Mouse (Mus musculus) lung, adult 18-20 months (tissue): ENCODE measurements around the gene Ndn.

Experiments
- DNase-seq, 2 experiments: peaks; one replicate each; pipeline ENCODE4 v3.0.0; 2022; ENCODE audit warnings: mixed read lengths in 2 of 2

Gene Ndn

DNA sequence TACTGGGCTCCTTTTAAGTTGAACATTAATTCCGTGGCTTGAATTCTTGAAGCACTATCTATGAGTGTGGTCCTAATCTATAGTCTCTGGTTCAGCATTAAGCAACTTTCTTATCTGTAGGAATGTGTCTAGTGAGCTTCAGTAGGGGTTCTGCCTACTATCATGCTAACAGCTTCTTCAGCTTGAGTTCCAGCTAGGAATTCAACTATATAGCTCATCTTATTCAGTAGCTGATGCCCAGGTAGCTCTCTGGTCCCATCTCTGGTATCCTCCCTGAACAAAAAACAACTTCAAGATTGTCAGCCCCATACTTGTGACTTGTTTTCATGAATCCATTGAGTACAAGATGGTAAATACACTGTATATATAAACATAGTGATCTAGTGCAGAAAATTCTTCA is at the start of gene Ndn:
TSS of gene Ndn (plus strand) at position 301 of the 400 bp plus-strand sequence.
- DNase-seq = no peak

DNA sequence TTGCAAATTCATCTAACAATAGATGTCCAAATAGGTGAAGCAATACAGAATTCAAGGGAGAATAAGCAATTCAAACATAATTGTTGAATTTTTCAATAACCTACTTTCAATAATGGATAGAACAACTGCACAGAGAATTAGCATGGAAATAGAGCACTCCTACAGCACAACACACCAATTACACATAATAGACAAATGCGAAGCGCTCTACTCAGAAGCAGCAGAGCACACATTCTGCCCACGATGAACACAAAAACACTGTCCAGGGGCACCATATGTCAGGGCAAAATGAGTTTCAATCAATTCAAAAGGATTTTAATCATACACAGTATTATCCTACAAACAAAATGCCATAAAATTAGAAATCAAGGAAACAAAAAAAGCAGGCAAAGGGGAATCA is 43.9 kb upstream of the Ndn start:
- no peak for DNase-seq

DNA sequence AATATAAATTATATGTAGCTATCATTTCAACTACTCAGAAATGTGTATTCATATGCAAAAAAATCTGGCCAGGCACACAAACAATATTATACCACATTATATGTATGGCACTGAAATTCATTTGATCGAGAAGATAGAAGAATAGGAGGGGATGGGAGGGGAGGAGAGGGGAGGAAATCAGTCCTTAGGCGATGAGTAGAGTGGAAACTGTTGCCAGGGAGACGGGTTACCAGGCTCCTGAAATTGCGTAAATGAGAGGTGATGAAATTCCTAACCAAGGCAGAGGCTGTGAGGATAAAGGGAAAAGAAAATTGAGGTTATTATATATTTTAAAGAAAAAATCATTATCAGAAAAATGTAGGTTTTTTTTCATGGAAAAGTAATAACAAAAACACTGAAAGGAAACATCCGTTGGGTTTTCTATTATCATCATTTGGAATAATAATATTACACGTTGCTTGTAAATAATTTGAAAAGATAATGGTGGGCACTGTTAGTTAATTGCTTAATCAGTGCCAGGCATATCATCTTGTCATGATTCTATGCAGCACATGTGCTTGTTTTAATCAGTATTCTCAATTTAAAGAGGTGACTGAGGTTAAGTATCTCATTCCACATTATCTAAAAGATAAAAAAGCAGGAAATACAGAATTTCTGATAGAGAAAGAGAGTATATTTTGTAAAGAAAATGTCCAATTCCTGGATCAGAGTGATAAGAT is 39.3 kb upstream of the Ndn start:
- DNase-seq = no peak

DNA sequence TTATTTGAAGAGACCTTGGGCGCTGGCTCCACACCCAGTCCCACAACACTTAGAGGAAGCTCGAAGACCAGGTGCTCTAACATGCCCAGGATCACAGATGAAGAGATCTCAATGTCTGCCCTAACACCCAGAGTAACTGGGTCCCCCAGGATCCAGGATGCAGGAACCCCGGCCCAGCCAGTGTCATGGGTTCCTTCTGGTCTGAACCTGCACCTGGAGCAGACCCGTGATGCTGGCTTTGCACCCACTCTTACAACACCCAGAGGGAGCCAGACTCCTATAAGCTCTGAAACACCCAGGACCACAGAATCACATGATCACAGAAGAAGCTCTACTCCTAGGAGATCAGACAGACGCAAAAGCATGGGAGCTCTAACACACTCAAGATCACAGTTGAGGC is 29.6 kb upstream of the Ndn start:
- DNase-seq = no peak

DNA sequence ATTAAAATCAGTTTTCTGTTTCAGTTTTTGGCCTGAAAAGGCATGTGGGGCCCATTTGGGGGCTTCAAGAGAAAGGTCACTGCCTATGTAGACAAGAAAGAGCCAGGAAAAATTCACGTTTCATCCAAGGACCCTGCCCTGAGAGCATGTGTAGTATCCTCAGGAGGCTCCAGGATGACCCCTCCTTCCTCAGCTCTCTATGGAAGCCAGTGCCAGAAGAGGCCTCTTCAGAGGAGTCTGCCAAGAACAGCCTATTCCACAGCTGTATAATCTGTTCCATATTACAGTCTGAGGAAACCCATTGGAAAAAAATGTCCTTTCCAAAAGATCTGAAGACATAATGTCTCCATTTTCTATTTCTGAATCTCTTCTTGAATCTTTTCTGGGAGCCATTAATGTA is 958 bp upstream of the Ndn start:
- DNase-seq = no peak

DNA sequence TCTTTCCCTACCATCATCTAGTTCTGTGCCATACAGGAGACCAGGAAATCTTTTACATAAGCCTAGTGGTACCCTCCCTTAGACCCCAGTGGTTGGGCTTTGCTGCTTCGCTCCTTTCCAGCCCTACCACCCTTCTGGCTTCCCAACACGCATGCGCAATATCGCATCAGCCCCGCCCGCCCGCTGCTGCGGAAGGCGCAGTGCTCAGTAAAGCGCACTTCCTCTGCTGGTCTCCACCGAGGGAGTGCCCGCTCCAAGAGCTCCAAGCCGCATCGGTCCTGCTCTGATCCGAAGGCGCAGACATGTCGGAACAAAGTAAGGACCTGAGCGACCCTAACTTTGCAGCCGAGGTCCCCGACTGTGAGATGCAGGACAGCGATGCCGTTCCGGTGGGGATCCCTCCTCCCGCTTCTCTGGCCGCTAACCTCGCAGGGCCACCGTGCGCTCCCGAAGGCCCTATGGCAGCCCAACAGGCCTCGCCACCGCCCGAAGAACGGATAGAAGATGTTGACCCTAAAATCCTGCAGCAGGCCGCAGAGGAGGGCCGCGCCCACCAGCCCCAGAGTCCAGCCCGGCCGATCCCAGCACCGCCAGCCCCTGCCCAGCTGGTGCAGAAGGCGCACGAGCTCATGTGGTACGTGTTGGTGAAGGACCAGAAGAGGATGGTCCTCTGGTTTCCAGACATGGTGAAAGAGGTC is 1.9 kb downstream of the Ndn start:
- peak; percentile 57 to 59 for DNase-seq

DNA sequence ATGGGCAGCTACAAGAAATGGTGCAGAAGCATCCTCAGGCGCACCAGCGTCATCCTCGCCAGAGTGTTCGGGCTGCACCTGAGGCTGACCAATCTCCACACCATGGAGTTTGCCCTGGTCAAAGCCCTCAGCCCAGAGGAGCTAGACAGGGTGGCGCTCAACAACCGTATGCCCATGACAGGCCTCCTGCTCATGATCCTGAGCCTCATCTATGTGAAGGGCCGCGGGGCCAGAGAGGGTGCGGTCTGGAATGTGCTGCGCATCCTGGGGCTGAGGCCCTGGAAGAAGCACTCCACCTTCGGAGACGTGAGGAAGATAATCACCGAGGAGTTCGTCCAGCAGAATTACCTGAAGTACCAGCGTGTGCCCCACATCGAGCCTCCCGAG is 2.4 kb downstream of the Ndn start:
- DNase-seq = no peak

DNA sequence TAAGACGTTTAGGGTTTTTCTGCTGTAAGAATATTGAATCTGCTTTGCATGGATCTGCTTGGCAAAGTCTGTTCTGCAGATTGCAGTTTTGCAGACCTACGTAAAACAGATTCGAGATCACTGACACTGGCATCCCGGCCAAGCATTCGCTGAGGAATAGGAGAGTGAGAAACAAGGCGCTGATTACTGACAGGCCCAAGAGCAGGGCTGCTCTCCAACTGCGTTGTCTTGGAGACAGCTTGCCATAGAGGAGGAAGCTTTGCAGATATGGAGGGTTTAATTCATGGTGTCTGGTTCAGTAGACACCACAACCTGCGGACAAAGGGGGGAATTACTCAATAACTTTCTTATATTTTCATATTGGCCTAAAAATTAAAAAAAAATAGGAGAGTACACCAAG is 4.9 kb downstream of the Ndn start:
- DNase-seq = no peak

DNA sequence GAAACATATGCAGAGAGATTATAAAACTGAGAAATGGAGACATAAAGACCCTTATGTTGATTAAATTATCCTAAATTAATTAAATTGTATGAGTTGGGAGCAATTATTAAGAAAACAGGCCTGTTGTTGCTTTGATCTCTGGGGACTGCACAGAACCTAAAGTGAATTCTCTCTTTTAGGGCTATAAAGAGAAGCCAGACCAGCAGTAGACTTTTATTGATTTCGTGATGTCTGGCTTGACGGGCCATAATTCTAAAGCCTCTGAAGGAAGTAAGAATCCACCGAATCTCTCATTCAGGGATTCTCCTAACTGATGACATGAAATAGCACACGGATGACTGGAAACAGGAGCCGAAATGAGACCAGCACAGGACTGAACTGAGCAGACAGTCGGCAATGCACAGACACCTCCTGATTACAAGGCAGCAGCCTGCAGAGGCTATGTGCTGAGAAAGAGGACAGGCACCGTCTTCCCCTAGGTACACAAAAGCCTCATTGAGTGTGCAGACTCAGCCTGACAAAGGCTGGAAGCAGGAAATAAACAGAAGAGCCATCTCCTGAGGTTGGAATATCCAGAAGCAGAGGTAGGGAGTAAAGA is 18.8 kb downstream of the Ndn start:
- no peak for DNase-seq

DNA sequence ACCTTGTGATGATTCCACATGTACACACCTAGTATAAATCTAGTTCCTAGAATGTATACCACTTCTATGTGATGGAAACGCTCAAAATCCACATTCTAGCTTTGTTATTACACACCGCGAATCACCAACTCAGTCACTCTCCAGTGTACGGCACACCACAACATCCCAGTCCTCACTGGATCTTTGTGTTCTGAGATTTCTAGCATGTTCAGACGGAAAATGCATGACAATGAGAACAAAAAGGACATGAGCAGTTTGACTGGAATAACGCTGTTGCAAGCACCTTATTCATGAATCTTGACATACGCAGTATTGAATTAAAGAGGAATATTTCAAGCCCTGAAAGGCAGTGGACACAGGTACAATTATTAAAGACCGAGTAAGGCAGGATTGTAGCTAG is 20.4 kb downstream of the Ndn start:
- DNase-seq = no peak

DNA sequence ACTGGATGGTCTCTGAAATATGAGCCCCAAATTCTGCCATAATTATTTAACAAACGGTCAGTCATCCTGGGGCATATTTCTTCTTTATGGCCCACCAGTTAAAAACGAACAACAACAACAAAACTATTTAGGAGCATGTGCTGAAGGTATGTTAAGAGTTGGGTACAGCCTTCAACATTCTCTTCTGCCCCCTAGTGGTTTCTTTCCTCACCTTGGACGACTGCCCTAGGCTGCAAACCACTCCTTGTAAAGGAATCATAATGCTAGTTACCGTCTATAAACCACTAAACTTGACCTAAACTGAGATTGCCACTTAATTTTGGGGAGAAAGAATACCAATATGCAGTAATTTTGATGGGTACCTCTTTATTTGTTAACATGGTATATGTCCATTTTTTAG is 29.3 kb downstream of the Ndn start:
- DNase-seq = no peak

DNA sequence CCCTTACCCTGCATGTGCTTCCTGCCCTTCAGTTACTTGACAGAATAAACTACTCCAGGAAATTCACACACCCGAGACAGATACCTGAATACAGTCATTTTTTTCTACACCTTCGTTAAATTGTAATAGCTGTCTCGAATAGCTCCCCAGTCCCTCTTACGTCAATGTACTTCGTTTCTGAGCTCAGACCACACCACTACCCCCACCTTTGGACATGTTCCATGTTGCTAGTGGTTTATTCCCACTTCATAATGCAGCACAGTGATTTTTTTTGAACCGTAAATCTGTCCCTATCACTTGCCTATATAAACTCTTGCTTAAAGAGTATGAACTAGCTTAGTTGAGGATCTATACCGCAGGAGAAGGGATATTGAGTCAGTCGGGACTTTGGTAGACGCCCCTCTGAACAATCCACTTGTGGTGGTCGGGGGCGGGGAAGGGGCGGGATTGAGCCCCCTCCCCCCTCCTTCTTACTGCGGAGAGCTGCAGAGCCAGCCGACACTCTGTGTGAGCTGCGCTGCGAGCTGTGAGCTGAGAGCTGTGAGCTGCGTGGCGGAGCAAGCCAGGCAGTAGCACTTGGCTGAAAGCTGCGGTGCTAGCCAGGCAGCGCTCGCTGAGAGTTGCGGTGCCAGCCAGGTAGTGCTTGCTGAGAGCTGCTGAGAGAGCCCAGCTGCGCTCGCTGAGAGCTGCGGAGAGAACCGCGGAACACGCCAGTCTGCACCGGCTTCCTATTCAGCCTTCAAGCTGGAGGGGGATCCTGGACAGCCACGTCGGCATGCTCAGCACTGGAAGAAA is 30.3 kb downstream of the Ndn start, which contains the start of gene Magel2:
TSS of gene Magel2 (plus strand) at position 501 of the 795 bp plus-strand sequence.
- DNase-seq = no peak

DNA sequence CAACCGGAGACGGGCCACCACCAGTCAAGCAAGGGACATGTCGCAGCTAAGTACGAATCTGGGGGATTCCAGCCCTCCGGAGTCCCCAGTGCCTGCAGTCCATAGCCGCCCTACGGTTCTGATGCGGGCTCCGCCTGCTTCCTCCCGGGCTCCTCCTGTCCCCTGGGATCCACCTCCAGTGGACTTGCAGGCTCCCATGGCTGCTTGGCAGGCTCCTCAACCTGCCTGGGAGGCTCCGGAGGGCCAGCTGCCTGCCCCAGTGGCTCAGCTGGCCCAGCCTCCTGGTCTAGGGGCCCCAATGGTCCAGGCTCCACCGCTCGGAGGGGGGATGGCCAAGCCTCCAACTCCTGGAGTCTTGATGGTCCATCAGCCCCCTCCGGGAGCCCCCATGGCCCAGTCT is 30.9 kb downstream of the Ndn start:
- no peak for DNase-seq

DNA sequence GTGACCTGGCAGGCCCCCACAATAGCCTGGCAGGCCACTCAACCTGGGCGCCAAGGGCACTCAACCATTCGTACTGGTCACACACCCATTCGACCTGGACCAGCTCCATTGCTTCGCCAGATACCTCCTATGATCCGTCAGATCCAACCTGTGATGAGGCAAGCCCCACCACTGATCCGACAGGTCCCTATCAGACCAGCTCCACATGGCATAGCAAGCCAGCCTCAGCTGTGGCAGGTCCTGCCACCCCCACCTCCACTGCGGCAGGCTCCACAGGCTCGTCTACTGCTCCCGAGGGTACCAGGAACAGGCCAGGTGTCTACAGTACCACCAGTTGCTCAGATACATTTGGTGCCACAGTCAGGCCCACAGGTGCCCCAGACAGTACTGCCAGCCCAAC is 32.2 kb downstream of the Ndn start:
- DNase-seq = no peak

DNA sequence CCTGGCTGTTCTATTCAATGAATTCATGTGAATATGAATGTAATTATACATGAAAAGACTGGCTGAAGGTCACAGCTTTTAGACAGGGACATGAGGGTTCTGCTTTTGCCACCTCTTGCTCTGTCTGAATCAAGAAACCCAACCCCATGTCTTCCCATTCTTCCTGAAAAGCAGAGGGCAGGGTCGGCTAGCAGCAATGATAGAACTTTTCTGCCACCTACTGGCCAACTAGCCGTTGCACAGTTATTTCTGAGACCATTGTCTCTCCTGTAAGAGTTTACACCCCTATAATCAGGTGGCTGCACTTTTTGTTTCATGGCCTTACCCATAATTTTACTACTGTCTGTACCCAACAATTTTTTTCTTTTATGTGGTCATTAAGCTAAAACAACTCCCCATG is 36.0 kb downstream of the Ndn start:
- peak in 1 of 2 experiments; percentile 21 for DNase-seq

DNA sequence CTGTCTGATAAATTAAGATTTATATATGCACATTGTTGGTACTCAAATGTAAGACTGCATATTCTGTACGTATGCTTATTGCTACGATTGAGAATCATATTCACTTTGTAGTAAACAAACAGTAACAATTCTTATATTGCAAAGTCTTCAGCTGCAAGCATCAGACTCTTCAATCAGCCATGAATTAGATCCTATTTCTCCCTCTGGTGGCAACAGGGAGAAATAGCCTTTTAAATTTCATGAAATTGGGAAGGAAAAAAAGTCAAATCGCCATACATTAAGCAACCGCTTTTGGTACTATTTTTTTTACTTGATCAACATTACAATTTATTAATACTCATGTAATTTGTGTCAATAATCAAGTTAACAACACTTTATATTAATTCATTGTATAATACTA is 41.9 kb downstream of the Ndn start:
- no peak for DNase-seq

DNA sequence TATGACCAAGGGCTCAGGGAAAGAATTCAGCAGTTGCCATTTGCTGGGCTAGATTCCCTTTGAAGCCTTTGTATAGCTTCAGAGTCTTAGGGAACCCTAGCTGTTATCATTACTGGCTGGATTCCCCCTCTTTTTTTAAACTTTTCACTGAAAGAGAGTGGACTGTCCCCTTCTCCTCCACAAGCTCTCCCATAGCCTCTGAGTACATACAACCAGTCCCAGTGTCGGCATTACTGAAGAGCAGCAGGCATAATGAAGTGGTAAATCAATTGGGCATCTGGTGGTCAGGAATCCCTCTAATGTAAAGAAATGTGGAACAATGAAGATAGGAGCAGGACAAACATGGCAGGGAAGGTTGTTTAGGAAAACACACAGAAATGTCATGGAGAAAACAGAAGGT is 45.8 kb downstream of the Ndn start:
- DNase-seq = no peak
